Comparison of ENCODE assay signal across 13 mouse cellular contexts in the genomic region with DNA sequence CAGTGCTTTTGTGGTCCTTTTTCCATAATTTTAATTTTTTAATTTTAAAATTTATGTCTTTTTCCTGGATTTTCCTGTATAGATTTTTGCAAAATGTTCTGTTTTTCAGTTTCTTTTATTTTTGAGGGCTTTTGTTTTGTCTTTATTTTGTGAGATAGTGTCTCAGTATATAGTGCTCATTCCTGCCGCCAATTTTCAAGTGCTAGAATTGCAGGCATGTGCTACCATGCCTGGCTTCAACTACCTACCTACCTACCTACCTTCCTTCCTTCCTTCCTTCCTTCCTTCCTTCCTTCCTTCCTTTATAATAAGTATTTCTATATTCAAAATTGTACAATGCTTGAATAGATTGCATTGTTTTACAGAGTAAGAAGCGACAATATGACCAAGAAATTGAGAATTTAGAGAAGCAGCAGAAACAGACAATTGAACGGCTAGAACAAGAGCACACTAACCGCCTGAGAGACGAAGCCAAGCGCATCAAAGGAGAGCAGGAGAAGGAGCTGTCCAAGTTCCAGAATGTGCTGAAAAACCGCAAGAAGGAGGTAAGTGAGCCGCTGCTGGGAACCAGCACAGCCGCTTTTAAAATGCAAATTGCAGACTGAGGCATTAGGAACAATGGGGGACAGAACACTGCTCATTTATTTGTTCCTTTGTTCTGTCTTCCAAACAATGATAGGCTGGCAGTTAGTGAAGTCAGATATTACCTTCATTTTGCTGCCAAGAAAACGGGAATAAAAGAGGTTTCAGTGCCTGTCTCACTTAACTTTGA. TPM values are rescaled to one million over a fixed set of nuclear protein-coding genes. Genes with fewer than 3 reads are reported as not detected.
A peak's percentile ranks its signal among the peaks of the same experiment; 100 is the strongest.
DNase-seq lines count a peak whose midpoint lies in the region; ATAC-seq lines count a peak whose summit lies in the region.
"Had no signal": no experiment of that assay in that cellular context is flagged by ENCODE, and none has a peak within 500 bp of the region (broad histone marks: within the 10 kb centered on the region; RNA-seq: fewer than 3 reads in every experiment).

No protein-coding gene starts in this region.

- H3K27ac ChIP-seq in hindbrain, embryonic 12.5 days: peak overlapping the region; percentile 48; the same call in 1 of the 2 replicates
- peak overlapping the region; percentile 64 for H3K27ac ChIP-seq in neural tube, embryonic 15.5 days (replicated peaks)

- no peak overlapping the region for H3K4me2 ChIP-seq in hindbrain, embryonic 12.5 days (replicated peaks)
- peak overlapping the region; percentile 11; the same call in 1 of the 2 replicates for H3K4me2 ChIP-seq in neural tube, embryonic 15.5 days

- no peak overlapping the region for H3K9ac ChIP-seq in hindbrain, embryonic 12.5 days
- no peak overlapping the region; the same call in 1 of the 2 replicates for H3K9ac ChIP-seq in neural tube, embryonic 15.5 days (replicated peaks)

- peaks cover 33% of the 10 kb centered on the region for H3K36me3 ChIP-seq in hindbrain, embryonic 12.5 days
- peaks cover 24% of the 10 kb centered on the region for H3K36me3 ChIP-seq in neural tube, embryonic 15.5 days

- no peaks in the 10 kb centered on the region for H3K27me3 ChIP-seq in hindbrain, embryonic 12.5 days
- no peaks in the 10 kb centered on the region for H3K27me3 ChIP-seq in neural tube, embryonic 15.5 days (replicated peaks)

- H3K9me3 ChIP-seq in hindbrain, embryonic 12.5 days (replicated peaks): no peaks in the 10 kb centered on the region
- H3K9me3 ChIP-seq in neural tube, embryonic 15.5 days (replicated peaks): no peaks in the 10 kb centered on the region

- WGBS in hindbrain, embryonic 12.5 days: 25% methylated on average over 10 of the region's 10 CpGs
- WGBS in neural tube, embryonic 15.5 days: 21% methylated on average over 10 of the region's 10 CpGs

- ATAC-seq in hindbrain, embryonic 12.5 days (ENCODE audit: low FRiP score): no peak
- no peak for ATAC-seq in neural tube, embryonic 15.5 days (ENCODE audit: low FRiP score)
- ATAC-seq in megakaryocyte, adult 5-6 weeks (ENCODE audit: poor library complexity, severe bottlenecking): no peak
- ATAC-seq: lung, postnatal 0 days had no signal

- H3K4me3 ChIP-seq in hindbrain, embryonic 12.5 days: no peak overlapping the region
- no peak overlapping the region for H3K4me3 ChIP-seq in neural tube, embryonic 15.5 days (replicated peaks)

- peaks cover 5% of the 10 kb centered on the region; the same call in 1 of the 2 replicates for H3K4me1 ChIP-seq in hindbrain, embryonic 12.5 days
- peaks cover 12% of the 10 kb centered on the region for H3K4me1 ChIP-seq in neural tube, embryonic 15.5 days

- DNase-seq in heart, adult 11 months: peak; percentile 34
- no peak for DNase-seq in heart, adult 18-20 months
- peak; percentile 4 for DNase-seq in WW6 (ENCODE audit: low read depth, low spot score)
- DNase-seq in thymus, postnatal 14 days: no peak
- DNase-seq: adrenal gland, adult 8-10 months; cerebellum, postnatal 25 days; heart, postnatal 14 days; kidney, adult 11 months; spleen, adult 18-20 months had no signal

RNA-seq across cellular contexts. Expression of gene Slk, which starts 45.6 kb away (rescaled TPM):
- 10 to 100 TPM; 72.8 to 83.3 TPM for total RNA-seq in heart, adult 18-20 months (2021)
- 9.1 and 10.7 TPM in 2 replicates for polyA plus RNA-seq in hindbrain, embryonic 12.5 days (2016; fragmentation: Nextera tagmentation; extraction: Ambion mirVana)
- 5.5 and 7.3 TPM in 2 replicates for polyA plus RNA-seq in neural tube, embryonic 15.5 days (2015; fragmentation: Nextera tagmentation; extraction: Ambion mirVana)
- 148 and 150 TPM in 2 replicates for total RNA-seq in megakaryocyte, adult 5-6 weeks (2015)
- total RNA-seq in megakaryocyte, adult 5-6 weeks (2017): 262 and 270 TPM in 2 replicates

Comparison
In these comparisons a context has a peak if more than half of its experiments do, and no peak if none do; other contexts are left out.
1. DNase-seq: peak in heart, adult 11 months (single experiment) and WW6 (single experiment); none in heart, adult 18-20 months (0 of 2) and thymus, postnatal 14 days (single experiment).